Mouse (Mus musculus) brain, embryonic 14.5 days (tissue): ENCODE results near the gene Cul4a.

Experiments
- CTCF ChIP-seq: fragments of 200-500 bp; IDR thresholded peaks from 2 replicates; pipeline ENCODE4 v1.5.1; 2012; ENCODE audit warnings: inconsistent platforms, mild to moderate bottlenecking, moderate library complexity, borderline replicate concordance; ENCODE audit not compliant: insufficient read depth, insufficient read length; ENCODE audit errors: extremely low read depth
- POLR2A ChIP-seq: fragments of 200-500 bp; IDR thresholded peaks from 2 replicates; pipeline ENCODE4 v1.6.1; 2012; ENCODE audit warnings: mild to moderate bottlenecking, inconsistent platforms, borderline replicate concordance; ENCODE audit not compliant: poor library complexity, insufficient read depth, insufficient read length, severe bottlenecking; ENCODE audit errors: extremely low read depth

DNA sequence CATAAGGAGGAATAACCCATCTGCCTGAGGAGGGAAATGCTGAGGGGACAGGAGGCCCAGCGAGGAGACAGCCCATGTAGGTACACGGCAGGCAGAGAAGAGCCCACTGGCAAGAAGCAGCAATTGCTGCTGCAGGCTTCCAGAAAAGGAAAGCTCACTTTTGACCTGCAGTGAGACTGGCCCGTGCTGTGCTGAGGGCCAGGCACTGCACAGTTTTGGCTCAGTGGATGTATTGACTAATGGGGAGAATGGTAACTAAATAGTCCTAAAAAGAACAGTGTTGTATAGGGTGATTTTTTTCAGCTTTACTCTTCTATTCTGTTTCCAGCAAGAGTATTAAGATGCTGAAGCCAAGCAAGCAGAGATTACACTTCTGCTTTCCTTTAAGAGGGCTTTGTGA is 13.1 kb downstream of the Cul4a start:
- no peak for TF ChIP-seq CTCF
- TF ChIP-seq POLR2A, result no peak
